Mouse (Mus musculus) embryonic facial prominence, embryonic 10.5 days (tissue): Measurements from ENCODE around the gene Ints1. TPM values are rescaled to one million over a fixed set of nuclear protein-coding genes. Genes with fewer than 3 reads are reported as not detected.

Experiments
- DNase-seq: peaks from one replicate; pipeline ENCODE4 v3.0.0-alpha.2; 2017; ENCODE audit warnings: low spot score
- H3K27ac ChIP-seq: fragments of 300-500 bp; sonication (generic); replicated peaks from 2 replicates; pipeline ENCODE4 v1.5.1; 2016; ENCODE audit warnings: mild to moderate bottlenecking
- H3K27me3 ChIP-seq: fragments of 300-500 bp; sonication (generic); replicated peaks from 2 replicates; pipeline ENCODE4 v1.6.1; 2016; ENCODE audit warnings: low read depth, mild to moderate bottlenecking; ENCODE audit not compliant: poor library complexity, severe bottlenecking
- H3K36me3 ChIP-seq: fragments of 300-500 bp; sonication (generic); replicated peaks from 2 replicates; pipeline ENCODE4 v1.6.1; 2016; ENCODE audit warnings: mild to moderate bottlenecking, moderate library complexity
- H3K4me1 ChIP-seq: fragments of 300-500 bp; sonication (generic); 2 replicates; pipeline ENCODE4 v1.6.1; 2016
- H3K4me3 ChIP-seq: fragments of 300-500 bp; sonication (generic); 2 replicates; pipeline ENCODE4 v1.5.1; 2016; ENCODE audit warnings: mild to moderate bottlenecking, moderate library complexity
- H3K9me3 ChIP-seq: fragments of 300-500 bp; sonication (generic); 2 replicates; pipeline ENCODE4 v1.6.1; 2016; ENCODE audit warnings: mild to moderate bottlenecking
- WGBS: fragments of 180-500 bp; shearing (Covaris S2); methylation state at CpG from one replicate; pipeline ENCODE4 v1.1.7; 2016; 5-methylcytosine and 5-hydroxymethylcytosine counted together
- polyA plus RNA-seq: library from polyadenylated mRNA; unstranded; fragments of >200 nt; fragmentation: Nextera tagmentation; extraction: Ambion mirVana; gene quantifications from 2 replicates; pipeline ENCODE4 v1.2.1, GENCODE M21; 2016

Ints1 gene
- 42.6 and 44.4 TPM in 2 replicates for polyA plus RNA-seq

- Histone ChIP-seq H3K27ac (peak within 1 kb of the TSS; percentile 85), H3K4me1 (peaks cover 15% of the 10 kb centered on the region), H3K4me3 (peak within 1 kb of the TSS; percentile 100), H3K36me3 (peaks cover 40% of the 10 kb centered on the region), H3K27me3 (no peaks in the 10 kb centered on the region), H3K9me3 (no peaks in the 10 kb centered on the region)
- WGBS = under 1% methylated on average over 55 of the region's 55 CpGs
- peak; percentile 95 for DNase-seq
These were observed at the start of gene Ints1 for GRCm38 (mm10) chr5:139775216-139775926. Ints1 (minus strand) TSS chr5:139775674.

GRCm38 (mm10) chr5:139824531-139824930 is 49.1 kb upstream of the Ints1 start:
- peaks cover 15% of the 10 kb centered on the region for H3K4me1 ChIP-seq
- no peak overlapping the region for H3K27ac ChIP-seq
- H3K27me3 ChIP-seq = no peaks in the 10 kb centered on the region
- no peak for DNase-seq
- H3K36me3 ChIP-seq = peaks cover 39% of the 10 kb centered on the region
- no peak overlapping the region for H3K4me3 ChIP-seq
- WGBS = 93% methylated on average over 10 of the region's 10 CpGs
- no peaks in the 10 kb centered on the region for H3K9me3 ChIP-seq

- no peak overlapping the region for H3K4me3 ChIP-seq
- no peak for DNase-seq
- H3K9me3 ChIP-seq = no peaks in the 10 kb centered on the region
- WGBS = 80% methylated on average over 12 of the region's 12 CpGs
- H3K27me3 ChIP-seq = no peaks in the 10 kb centered on the region
- H3K4me1 ChIP-seq = peaks cover 13% of the 10 kb centered on the region
- H3K27ac ChIP-seq = no peak overlapping the region
- H3K36me3 ChIP-seq = peaks cover 39% of the 10 kb centered on the region
These were observed 46.3 kb upstream of the Ints1 start for GRCm38 (mm10) chr5:139821466-139822459.

- peaks cover 37% of the 10 kb centered on the region for H3K36me3 ChIP-seq
- H3K9me3 ChIP-seq = no peaks in the 10 kb centered on the region
- H3K27ac ChIP-seq = no peak within 1 kb of the TSS
- no peaks in the 10 kb centered on the region for H3K4me1 ChIP-seq
- 88% methylated on average over 9 of the region's 9 CpGs for WGBS
- H3K4me3 ChIP-seq = no peak within 1 kb of the TSS
- no peak for DNase-seq
- H3K27me3 ChIP-seq = peaks cover 11% of the 10 kb centered on the region
These were observed 44.2 kb upstream of the Ints1 start, which contains the start of gene Tmem184a for GRCm38 (mm10) chr5:139819538-139820181. Tmem184a (minus strand) TSS chr5:139819917.

- no peaks in the 10 kb centered on the region for H3K9me3 ChIP-seq
- DNase-seq = peak; percentile 28
- H3K4me3 ChIP-seq = no peak overlapping the region
- 53% methylated on average over 4 of the region's 4 CpGs for WGBS
- peaks cover 29% of the 10 kb centered on the region for H3K36me3 ChIP-seq
- peaks cover 4% of the 10 kb centered on the region; the same call in 1 of the 2 replicates for H3K4me1 ChIP-seq
- no peak overlapping the region for H3K27ac ChIP-seq
- peaks cover 20% of the 10 kb centered on the region for H3K27me3 ChIP-seq
These were observed 43.3 kb upstream of the Ints1 start for GRCm38 (mm10) chr5:139818801-139819200.

- WGBS = 84% methylated on average over 3 of the region's 3 CpGs
- DNase-seq = no peak
- Histone ChIP-seq H3K27me3 (peaks cover 28% of the 10 kb centered on the region), H3K36me3 (peaks cover 22% of the 10 kb centered on the region), H3K27ac (0 out of 2 replicates have a peak overlapping the region, but pooled peaks have one; percentile 25), H3K4me3 (no peak overlapping the region), H3K9me3 (no peaks in the 10 kb centered on the region), H3K4me1 (peaks cover 9% of the 10 kb centered on the region; the same call in 1 of the 2 replicates)
These were observed 42.6 kb upstream of the Ints1 start for GRCm38 (mm10) chr5:139818056-139818455.

GRCm38 (mm10) chr5:139817292-139817691 is 41.8 kb upstream of the Ints1 start:
- no peak overlapping the region for H3K4me3 ChIP-seq
- DNase-seq = no peak
- peaks cover 14% of the 10 kb centered on the region; the same call in 1 of the 2 replicates for H3K4me1 ChIP-seq
- 2% methylated on average over 1 of the region's 1 CpGs for WGBS
- H3K27me3 ChIP-seq = peaks cover 35% of the 10 kb centered on the region
- no peak overlapping the region for H3K27ac ChIP-seq
- H3K9me3 ChIP-seq = no peaks in the 10 kb centered on the region
- peaks cover 14% of the 10 kb centered on the region for H3K36me3 ChIP-seq

- Histone ChIP-seq H3K9me3 (no peaks in the 10 kb centered on the region), H3K4me3 (no peak overlapping the region), H3K27me3 (peaks cover 35% of the 10 kb centered on the region), H3K4me1 (peaks cover 14% of the 10 kb centered on the region; the same call in 1 of the 2 replicates), H3K36me3 (peaks cover 6% of the 10 kb centered on the region), H3K27ac (no peak overlapping the region)
- no peak for DNase-seq
These were observed 41.0 kb upstream of the Ints1 start for GRCm38 (mm10) chr5:139816445-139816844.

GRCm38 (mm10) chr5:139815964-139816363 is 40.5 kb upstream of the Ints1 start:
- DNase-seq = no peak
- no peak overlapping the region for H3K27ac ChIP-seq
- no peak overlapping the region for H3K4me3 ChIP-seq
- H3K27me3 ChIP-seq = peaks cover 35% of the 10 kb centered on the region
- H3K4me1 ChIP-seq = peaks cover 14% of the 10 kb centered on the region; the same call in 1 of the 2 replicates
- 88% methylated on average over 6 of the region's 6 CpGs for WGBS
- peaks cover 1% of the 10 kb centered on the region for H3K36me3 ChIP-seq
- H3K9me3 ChIP-seq = no peaks in the 10 kb centered on the region

- 7% methylated on average over 13 of the region's 13 CpGs for WGBS
- peak overlapping the region; percentile 69; the same call in 1 of the 2 replicates for H3K27ac ChIP-seq
These were observed 38.5 kb upstream of the Ints1 start for GRCm38 (mm10) chr5:139813963-139814381.

GRCm38 (mm10) chr5:139813126-139813490 is 37.6 kb upstream of the Ints1 start:
- DNase-seq = no peak
- no peaks in the 10 kb centered on the region for H3K36me3 ChIP-seq
- H3K27me3 ChIP-seq = peaks cover 35% of the 10 kb centered on the region
- H3K4me1 ChIP-seq = peaks cover 14% of the 10 kb centered on the region; the same call in 1 of the 2 replicates
- H3K4me3 ChIP-seq = peak overlapping the region; percentile 43; the same call in 1 of the 2 replicates
- H3K27ac ChIP-seq = no peak overlapping the region
- 47% methylated on average over 10 of the region's 10 CpGs for WGBS
- H3K9me3 ChIP-seq = no peaks in the 10 kb centered on the region

More at GRCm38 (mm10) chr5:139813963-139814381, 38.5 kb upstream of the Ints1 start:
- DNase-seq = peak; percentile 45
- Histone ChIP-seq H3K4me1 (peaks cover 14% of the 10 kb centered on the region; the same call in 1 of the 2 replicates), H3K27me3 (peaks cover 35% of the 10 kb centered on the region), H3K4me3 (peak overlapping the region; percentile 43), H3K36me3 (no peaks in the 10 kb centered on the region), H3K9me3 (no peaks in the 10 kb centered on the region)
